Mouse (Mus musculus): Measurements from ENCODE around the gene Mark1.

Mark1 gene

DNA sequence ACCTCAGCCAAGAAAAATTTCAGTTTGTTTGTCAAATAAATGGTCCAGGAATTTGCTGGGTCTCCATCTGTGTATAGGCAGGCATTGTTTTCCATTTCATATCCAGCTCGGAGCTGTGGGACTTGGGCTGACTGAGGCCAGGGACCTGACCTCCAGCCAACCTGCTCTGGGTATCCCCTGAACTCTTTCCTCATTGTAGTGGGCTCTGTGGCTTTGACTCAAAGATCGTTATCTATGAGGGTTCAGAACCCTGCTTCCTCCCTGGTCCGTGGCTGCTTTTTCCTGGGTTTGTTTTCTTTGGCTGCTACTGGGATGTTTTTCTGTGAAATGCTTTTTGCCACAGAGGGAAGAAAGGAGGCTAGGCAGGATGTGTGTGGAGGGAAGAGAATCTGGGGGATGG is 145.4 kb downstream of the Mark1 start:
- DNase-seq (ENCODE audit: extremely low spot score, low read depth, low spot score) = no peak

DNA sequence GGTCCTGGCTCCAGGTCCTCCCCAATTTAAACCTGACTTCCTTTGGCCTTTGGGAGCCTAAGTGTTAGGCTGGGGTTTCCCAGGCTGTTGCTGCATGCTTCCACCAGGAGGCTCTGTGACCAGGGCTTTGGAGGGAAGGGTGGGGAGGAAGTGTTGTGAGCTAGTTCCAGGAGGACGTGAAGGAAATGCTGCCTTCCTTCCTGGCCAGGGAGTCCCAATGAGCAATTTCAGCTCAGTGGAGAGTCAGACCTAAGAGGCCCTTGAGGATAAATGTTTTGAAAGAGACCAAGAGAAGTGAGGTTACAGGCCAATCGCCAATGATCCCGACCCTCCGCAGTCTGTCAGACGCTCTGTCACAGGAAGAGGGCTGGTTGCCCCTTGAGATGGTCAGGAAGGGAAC is 146.0 kb downstream of the Mark1 start:
- DNase-seq (ENCODE audit: extremely low spot score, low read depth, low spot score) = no peak

DNA sequence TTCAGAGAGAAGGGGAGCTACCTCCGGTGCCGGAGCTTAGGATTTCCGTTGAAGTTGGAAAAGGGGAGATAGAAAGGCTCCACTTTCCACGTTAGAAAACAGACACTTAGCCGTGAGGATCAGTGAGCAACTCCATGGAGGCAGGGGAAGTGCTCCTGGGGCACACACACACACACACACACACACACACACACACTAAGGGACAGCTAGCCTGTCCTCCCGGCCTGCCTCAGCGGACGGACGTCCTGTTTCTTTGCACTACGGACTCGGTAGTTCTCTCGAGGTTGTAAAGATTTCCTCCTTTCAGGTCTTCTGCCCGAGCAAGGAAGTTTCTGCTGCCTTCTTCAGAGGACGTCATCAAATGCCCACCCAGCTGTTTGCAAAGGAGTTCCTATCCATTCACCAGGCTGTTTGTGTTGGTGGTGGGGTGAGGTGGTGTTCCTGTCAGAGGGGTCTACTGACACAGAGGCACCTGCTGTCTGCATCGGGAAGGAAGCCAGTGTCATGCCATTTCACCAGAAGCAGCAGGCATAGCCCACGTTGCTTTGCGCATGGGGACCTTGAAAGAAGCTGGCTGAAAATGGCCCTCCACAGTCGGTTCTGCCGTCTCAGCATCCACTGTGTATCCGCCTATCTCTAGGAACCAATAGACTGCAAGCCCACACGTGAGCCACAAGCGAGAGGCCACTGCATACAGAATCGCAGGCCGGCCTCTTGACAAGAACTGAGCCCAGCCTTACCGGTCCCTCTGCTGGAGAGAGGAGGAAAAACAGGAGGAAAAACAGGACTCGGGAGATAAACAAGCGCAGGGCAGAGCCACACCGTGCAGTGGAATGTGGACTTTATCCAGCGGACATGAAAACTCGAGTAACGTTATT is 147.4 kb downstream of the Mark1 start:
- peak; percentile 60 for DNase-seq (ENCODE audit: extremely low spot score, low read depth, low spot score)

DNA sequence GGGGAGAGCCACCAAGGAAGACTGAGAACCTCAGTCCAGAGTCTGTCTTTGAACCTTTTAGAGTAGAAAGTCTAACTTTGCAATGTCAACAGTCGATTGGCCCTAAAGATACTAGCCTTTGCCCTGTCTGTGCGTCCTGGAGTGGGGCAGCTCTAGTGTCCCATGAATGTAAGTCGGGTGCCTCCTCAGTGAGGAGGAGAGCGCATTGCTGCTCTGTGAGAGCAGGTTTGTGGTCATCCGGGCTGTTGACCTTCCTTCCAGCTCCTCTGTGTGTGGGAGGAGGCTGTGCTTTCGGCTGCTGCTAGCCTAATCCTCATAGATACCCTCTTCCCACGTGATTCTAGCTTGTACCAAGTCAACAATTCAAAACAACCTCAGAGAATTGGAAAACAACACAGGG is 148.2 kb downstream of the Mark1 start:
- no peak for DNase-seq (ENCODE audit: extremely low spot score, low read depth, low spot score)

DNA sequence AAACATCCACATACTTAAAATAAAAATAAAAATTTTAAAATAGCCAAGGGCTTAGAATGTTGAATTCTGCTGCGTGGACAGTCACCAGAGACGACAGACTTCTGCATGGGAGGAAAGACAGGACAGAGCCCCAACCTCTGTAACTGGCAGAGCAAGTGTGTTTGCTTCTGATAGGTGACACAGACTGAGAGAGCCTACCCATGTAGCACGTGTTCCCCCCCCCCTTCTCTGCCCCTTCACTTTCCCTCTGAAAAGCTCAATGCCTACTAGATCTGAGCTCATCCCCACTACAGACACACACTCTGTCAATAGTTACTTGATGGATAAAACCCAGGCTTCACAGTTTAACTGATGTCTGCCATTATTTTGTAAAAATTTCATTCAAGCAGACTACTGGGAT is 152.4 kb downstream of the Mark1 start:
- no peak for DNase-seq (ENCODE audit: extremely low spot score, low read depth, low spot score)

All from hindlimb bud, embryonic 11.5 days (tissue).